Mouse (Mus musculus) ES-E14 (cell line): Measurements from ENCODE around the gene Dcbld2.

Source experiments
- CHD2 ChIP-seq: IDR thresholded peaks from 2 replicates; pipeline ENCODE4 v1.6.1; 2014; ENCODE audit warnings: mild to moderate bottlenecking, low read depth, low read length, inconsistent platforms
- HCFC1 ChIP-seq: IDR thresholded peaks from 2 replicates; pipeline ENCODE4 v1.6.1; 2012; ENCODE audit warnings: low read length, inconsistent platforms, borderline replicate concordance; ENCODE audit not compliant: insufficient read depth
- MAFK ChIP-seq: IDR thresholded peaks from 2 replicates; pipeline ENCODE4 v1.6.1; 2014; ENCODE audit warnings: mild to moderate bottlenecking, low read depth, low read length, inconsistent platforms; ENCODE audit not compliant: insufficient read depth
- ZNF384 ChIP-seq: IDR thresholded peaks from 2 replicates; pipeline ENCODE4 v1.6.1; 2012; ENCODE audit warnings: low read depth, low read length, inconsistent platforms

DNA sequence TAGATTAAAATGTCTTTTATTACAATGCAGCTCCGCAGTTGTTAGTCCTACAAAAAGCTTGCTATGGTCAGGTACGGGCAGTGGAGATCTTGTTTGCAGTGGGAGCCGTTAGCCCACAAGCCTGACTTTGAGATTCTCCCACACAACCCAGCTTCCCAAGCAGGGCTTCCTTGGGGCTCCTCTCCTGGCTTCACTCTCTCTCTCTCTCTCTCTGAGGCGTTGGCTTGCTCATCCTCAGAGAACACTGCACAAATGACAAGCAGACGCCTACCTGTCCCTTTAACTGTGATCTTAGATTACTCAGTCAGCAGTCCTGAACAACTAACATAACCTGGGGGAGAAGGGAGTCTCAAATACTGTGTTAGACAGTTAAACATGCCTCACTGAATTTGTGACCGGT is 79.6 kb downstream of the Dcbld2 start:
- no peak for TF ChIP-seq ZNF384
- TF ChIP-seq MAFK, result no peak
- no peak for TF ChIP-seq HCFC1
- TF ChIP-seq CHD2, result no peak
